8 mouse cellular contexts compared by ENCODE assay signal in genomic region chr1:51747494-51747893, GRCm38 (mm10).
DNase-seq lines count a peak whose midpoint lies in the region; ATAC-seq lines count a peak whose summit lies in the region.

No protein-coding gene starts in this region.

- ATAC-seq in limb, embryonic 11.5 days (ENCODE audit: insufficient number of reproducible peaks, low FRiP score, low TSS enrichment, low read depth) = no peak
- no peak for ATAC-seq in neural tube, embryonic 11.5 days (ENCODE audit: insufficient read depth, low FRiP score, low TSS enrichment)

- H3K9me3 ChIP-seq in limb, embryonic 11.5 days (ENCODE audit: control insufficient read depth, low read length) = no peaks in the 10 kb centered on the region
- H3K9me3 ChIP-seq in limb, embryonic 10.5 days (replicated peaks) = no peaks in the 10 kb centered on the region
- H3K9me3 ChIP-seq in neural tube, embryonic 11.5 days (ENCODE audit: control insufficient read depth, low read length) = no peaks in the 10 kb centered on the region

- H3K4me2 ChIP-seq in limb, embryonic 11.5 days (ENCODE audit: low read depth, severe bottlenecking) = no peak overlapping the region
- no peak overlapping the region for H3K4me2 ChIP-seq in neural tube, embryonic 11.5 days (ENCODE audit: low read depth)

- H3K4me1 ChIP-seq in limb, embryonic 11.5 days (ENCODE audit: control insufficient read depth, insufficient read depth, low read length) = no peaks in the 10 kb centered on the region
- H3K4me1 ChIP-seq in limb, embryonic 10.5 days = 0 out of 2 replicates have a peak, but pooled peaks cover 5% of the 10 kb centered on the region
- peaks cover 6% of the 10 kb centered on the region; the same call in 1 of the 2 replicates for H3K4me1 ChIP-seq in neural tube, embryonic 11.5 days (ENCODE audit: control insufficient read depth, insufficient read depth, low read length)

- H3K9ac ChIP-seq in limb, embryonic 11.5 days (ENCODE audit: low read length) = no peak overlapping the region
- H3K9ac ChIP-seq in neural tube, embryonic 11.5 days (ENCODE audit: low read length) = no peak overlapping the region

- H3K27ac ChIP-seq in limb, embryonic 11.5 days (replicated peaks; ENCODE audit: low read depth, low read length) = no peak overlapping the region
- no peak overlapping the region for H3K27ac ChIP-seq in limb, embryonic 10.5 days
- no peak overlapping the region for H3K27ac ChIP-seq in neural tube, embryonic 11.5 days (ENCODE audit: low read depth, low read length)

- H3K36me3 ChIP-seq in limb, embryonic 11.5 days (ENCODE audit: control insufficient read depth, insufficient read depth, low read length) = peaks cover 4% of the 10 kb centered on the region; the same call in 1 of the 2 replicates
- peaks cover 78% of the 10 kb centered on the region for H3K36me3 ChIP-seq in limb, embryonic 10.5 days
- no peaks in the 10 kb centered on the region; the same call in 1 of the 2 replicates for H3K36me3 ChIP-seq in neural tube, embryonic 11.5 days (ENCODE audit: control insufficient read depth, insufficient read depth, low read length)

- 35% methylated on average over 12 of the region's 12 CpGs for WGBS in limb, embryonic 11.5 days
- WGBS in limb, embryonic 10.5 days = 41% methylated on average over 12 of the region's 12 CpGs
- WGBS in neural tube, embryonic 11.5 days = 37% methylated on average over 12 of the region's 12 CpGs

- H3K27me3 ChIP-seq in limb, embryonic 11.5 days (ENCODE audit: control insufficient read depth, insufficient read depth, low read length) = no peaks in the 10 kb centered on the region
- H3K27me3 ChIP-seq in limb, embryonic 10.5 days (ENCODE audit: low read depth, poor library complexity, severe bottlenecking) = no peaks in the 10 kb centered on the region
- H3K27me3 ChIP-seq in neural tube, embryonic 11.5 days (ENCODE audit: control insufficient read depth, insufficient read depth, low read length) = no peaks in the 10 kb centered on the region

- no peak overlapping the region for H3K4me3 ChIP-seq in limb, embryonic 11.5 days (ENCODE audit: low read depth, low read length)
- H3K4me3 ChIP-seq in limb, embryonic 10.5 days = no peak overlapping the region
- no peak overlapping the region for H3K4me3 ChIP-seq in neural tube, embryonic 11.5 days (ENCODE audit: low read depth, low read length)

- peak; percentile 29 for DNase-seq in limb, embryonic 11.5 days (ENCODE audit: low spot score)
- DNase-seq in limb, embryonic 10.5 days (ENCODE audit: low spot score) = no peak
- peak; percentile 55 for DNase-seq in adrenal gland, postnatal 10 days
- DNase-seq in gastrocnemius, postnatal 25 days = peak; percentile 47
- DNase-seq in kidney, postnatal 25 days = peak; percentile 37 to 66
- DNase-seq in neural tube, embryonic 11.5 days (ENCODE audit: low spot score) = peak; percentile 38
- no peak for DNase-seq in spleen, postnatal 14 days (ENCODE audit: low spot score in 2 of 2)
- no peak for DNase-seq in cerebellum, postnatal 25 days

Comparison
In these comparisons a context has a peak if more than half of its experiments do, and no peak if none do; other contexts are left out.
1. DNase-seq: peak in limb, embryonic 11.5 days (single experiment), adrenal gland, postnatal 10 days (single experiment), gastrocnemius, postnatal 25 days (single experiment), kidney, postnatal 25 days (2 of 2) and neural tube, embryonic 11.5 days (single experiment); none in limb, embryonic 10.5 days (single experiment), spleen, postnatal 14 days (0 of 2) and cerebellum, postnatal 25 days (0 of 2).